Mouse (Mus musculus): Measurements from ENCODE around the gene Ubap1l.

GRCm38 (mm10) chr9:65428003-65428402 lies 67.2 kb downstream of the Ubap1l start:
- TF ChIP-seq GATA1 (IDR thresholded peaks at IDR 0.05; ENCODE audit: borderline replicate concordance, low read length) (no peak), FLI1 (IDR thresholded peaks at IDR 0.05; ENCODE audit: low read length) (no peak)

Data from megakaryocyte, embryonic 14.5 days (primary cell).